Mouse (Mus musculus) ES-E14 (cell line): ENCODE measurements around the gene Ltb. TPM values are rescaled to one million over a fixed set of nuclear protein-coding genes. Genes with fewer than 3 reads are reported as not detected.

Experiments
- DNase-seq: peaks from one replicate; pipeline ENCODE4 v3.0.0-alpha.2; 2013; ENCODE audit warnings: low read depth, low spot score
- H3K27ac ChIP-seq: 2 replicates; pipeline ENCODE4 v1.5.1; 2012; ENCODE audit warnings: low read depth, mild to moderate bottlenecking, low read length, moderate library complexity, mixed read lengths; ENCODE audit not compliant: poor library complexity, insufficient read depth, severe bottlenecking
- H3K36me3 ChIP-seq: 2 replicates; pipeline ENCODE4 v1.6.1; 2012; ENCODE audit warnings: mild to moderate bottlenecking, low read length, moderate library complexity, mixed read lengths; ENCODE audit not compliant: control insufficient read depth, poor library complexity, insufficient read depth, severe bottlenecking
- H3K4me1 ChIP-seq, 2 experiments: fragments of 150-350 bp in 1 of 2; sonication (generic) in 1 of 2; 2 replicates each; pipeline ENCODE4 v1.6.1; 2012; ENCODE audit warnings: low read length in 2 of 2, mild to moderate bottlenecking in 1 of 2, mixed read lengths in 1 of 2; ENCODE audit not compliant: control insufficient read depth in 2 of 2, insufficient read depth in 2 of 2, poor library complexity in 1 of 2
- H3K4me3 ChIP-seq, 2 experiments: fragments of 150-350 bp in 1 of 2; sonication (generic) in 1 of 2; 2 replicates each; pipeline ENCODE4 v1.5.1; 2012; ENCODE audit warnings: low read length in 2 of 2, low read depth in 1 of 2, mild to moderate bottlenecking in 1 of 2, mixed read lengths in 1 of 2; ENCODE audit not compliant: insufficient read depth in 1 of 2, poor library complexity in 1 of 2, severe bottlenecking in 1 of 2
- H3K9ac ChIP-seq: 2 replicates; pipeline ENCODE4 v1.6.1; 2012; ENCODE audit warnings: low read depth, mild to moderate bottlenecking, low read length, mixed read lengths; ENCODE audit not compliant: poor library complexity, insufficient read depth, severe bottlenecking
- H3K9me3 ChIP-seq: fragments of 150-350 bp; sonication (generic); 2 replicates; pipeline ENCODE4 v1.6.1; 2012; ENCODE audit warnings: low read depth, mild to moderate bottlenecking, low read length; ENCODE audit not compliant: control insufficient read depth, insufficient read depth
- CHD2 ChIP-seq: IDR thresholded peaks from 2 replicates; pipeline ENCODE4 v1.6.1; 2014; ENCODE audit warnings: mild to moderate bottlenecking, low read depth, low read length, inconsistent platforms
- HCFC1 ChIP-seq: IDR thresholded peaks from 2 replicates; pipeline ENCODE4 v1.6.1; 2012; ENCODE audit warnings: low read length, inconsistent platforms, borderline replicate concordance; ENCODE audit not compliant: insufficient read depth
- MAFK ChIP-seq: IDR thresholded peaks from 2 replicates; pipeline ENCODE4 v1.6.1; 2014; ENCODE audit warnings: mild to moderate bottlenecking, low read depth, low read length, inconsistent platforms; ENCODE audit not compliant: insufficient read depth
- ZC3H11A ChIP-seq: IDR thresholded peaks from 2 replicates; pipeline ENCODE4 v1.6.1; 2012; ENCODE audit warnings: low read depth, mild to moderate bottlenecking, inconsistent platforms, low read length, borderline replicate concordance
- ZNF384 ChIP-seq: IDR thresholded peaks from 2 replicates; pipeline ENCODE4 v1.6.1; 2012; ENCODE audit warnings: low read depth, low read length, inconsistent platforms
- in situ Hi-C, 2 experiments: fragments of 600-800 bp; cut with MboI; formaldehyde crosslinking; loops; one replicate each; pipeline ENCODE4 v1.15.1; 2025; ENCODE audit warnings: low sequenced_read_pairs in 2 of 2, inconsistent platforms in 1 of 2; ENCODE audit not compliant: unreplicated experiment in 2 of 2
- total RNA-seq: library from RNA; depleted of rRNA; stranded (reverse); fragments of 300-350 nt; gene quantifications from 2 replicates; pipeline ENCODE4 v1.2.3, GENCODE M21; 2012; rRNA removed

The Ltb gene
- total RNA-seq, 1 experiment, result 10.1 TPM

- H3K9ac ChIP-seq, result 0 out of 2 replicates have a peak overlapping the region, but pooled peaks have one; percentile 17
- no peak for DNase-seq
- H3K4me3 ChIP-seq, result peak overlapping the region in 1 of 2 experiments; percentile 3; a peak in 1 of 4 replicates
- H3K27ac ChIP-seq, result no peak overlapping the region
- peaks cover 72% of the 10 kb centered on the region for H3K36me3 ChIP-seq
- peaks cover 10 to 20% of the 10 kb centered on the region in 2 experiments; a peak in 2 of 4 replicates for H3K4me1 ChIP-seq
- no peak for TF ChIP-seq CHD2
- no peak for TF ChIP-seq HCFC1
- no peak for TF ChIP-seq ZNF384
- no peak for TF ChIP-seq ZC3H11A
- no peak for TF ChIP-seq MAFK
- in situ Hi-C loops, result no loop called here
- no peaks in the 10 kb centered on the region for H3K9me3 ChIP-seq
Observed at GRCm38 (mm10) chr17:35244999-35245398, 50.8 kb downstream of the Ltb start.

Other genes with a start within 250 kb of the Ltb start
- 11.0 and 14.6 TPM in 2 replicates for gene Hspa1b, start 235.2 kb upstream of the Ltb start, total RNA-seq
- gene Gm20481, start 224.5 kb upstream of the Ltb start, total RNA-seq, result 1.9 TPM in 1 of 2 replicates, not detected in the other
- 5.8 and 5.9 TPM in 2 replicates for gene Hspa1a, start 222.3 kb upstream of the Ltb start, total RNA-seq
- gene Hspa1l, start 221.7 kb upstream of the Ltb start, total RNA-seq, result 0.45 and 0.48 TPM in 2 replicates
- gene Lsm2, start 212.6 kb upstream of the Ltb start, total RNA-seq, result 52.1 and 64.4 TPM in 2 replicates
- 303 and 453 TPM in 2 replicates for gene Vars, start 193.5 kb upstream of the Ltb start, total RNA-seq
- 0.21 and 0.31 TPM in 2 replicates for gene Vwa7, start 177.9 kb upstream of the Ltb start, total RNA-seq
- gene Sapcd1, start 166.4 kb upstream of the Ltb start, total RNA-seq, result 3.1 and 4.7 TPM in 2 replicates
- 2.7 and 3.2 TPM in 2 replicates for gene Msh5, start 147.7 kb upstream of the Ltb start, total RNA-seq
- 113 and 133 TPM in 2 replicates for gene Clic1, start 144.5 kb upstream of the Ltb start, total RNA-seq
- 45.0 and 57.5 TPM in 2 replicates for gene Ddah2, start 135.4 kb upstream of the Ltb start, total RNA-seq
- not detected in 2 replicates for gene Ly6g6c, start 129.1 kb upstream of the Ltb start, total RNA-seq
- gene Mpig6b, start 128.3 kb upstream of the Ltb start, total RNA-seq, result 0.26 TPM in 1 of 2 replicates, not detected in the other
- 13.4 and 36.1 TPM in 2 replicates for gene Ly6g6e, start 117.5 kb upstream of the Ltb start, total RNA-seq
- 1.6 and 4.9 TPM in 2 replicates for gene Ly6g6d, start 116.4 kb upstream of the Ltb start, total RNA-seq
- not detected in 2 replicates for gene Ly6g6f, start 108.8 kb upstream of the Ltb start, total RNA-seq
- gene Abhd16a, start 105.2 kb upstream of the Ltb start, total RNA-seq, result 30.7 and 40.4 TPM in 2 replicates
- gene Ly6g5c, start 86.2 kb upstream of the Ltb start, total RNA-seq, result 0.49 TPM in 1 of 2 replicates, not detected in the other
- gene Ly6g5b, start 79.0 kb upstream of the Ltb start, total RNA-seq, result 1.4 and 1.5 TPM in 2 replicates
- 21.9 and 31.1 TPM in 2 replicates for gene Gpank1, start 73.0 kb upstream of the Ltb start, total RNA-seq
- gene Csnk2b, start 72.4 kb upstream of the Ltb start, total RNA-seq, result 78.0 and 98.6 TPM in 2 replicates
- 11.2 and 11.7 TPM in 2 replicates for gene D17H6S53E, start 68.1 kb upstream of the Ltb start, total RNA-seq
- gene Apom, start 62.4 kb upstream of the Ltb start, total RNA-seq, result 7.5 and 10.0 TPM in 2 replicates
- 208 and 245 TPM in 2 replicates for gene Bag6, start 59.3 kb upstream of the Ltb start, total RNA-seq
- 147 and 161 TPM in 2 replicates for gene Prrc2a, start 29.5 kb upstream of the Ltb start, total RNA-seq
- gene Aif1, start 18.4 kb upstream of the Ltb start, total RNA-seq, result not detected in 2 replicates
- gene Lst1, start 6.0 kb upstream of the Ltb start, total RNA-seq, result 2.6 and 2.7 TPM in 2 replicates
- gene Tnf, start 7.6 kb downstream of the Ltb start, total RNA-seq, result 0.22 TPM in 1 of 2 replicates, not detected in the other
- 0.13 TPM in 1 of 2 replicates, not detected in the other for gene Lta, start 10.9 kb downstream of the Ltb start, total RNA-seq
- not detected in 2 replicates for gene Gm16181, start 26.4 kb downstream of the Ltb start, total RNA-seq
- gene Atp6v1g2, start 39.2 kb downstream of the Ltb start, total RNA-seq, result 0.21 and 0.71 TPM in 2 replicates
- 6.1 and 6.6 TPM in 2 replicates for gene Nfkbil1, start 41.4 kb downstream of the Ltb start, total RNA-seq
- 316 and 414 TPM in 2 replicates for gene Ddx39b, start 47.3 kb downstream of the Ltb start, total RNA-seq
- 30.1 and 44.9 TPM in 2 replicates for gene H2-D1, start 68.3 kb downstream of the Ltb start, total RNA-seq
- 0.11 TPM in 1 of 2 replicates, not detected in the other for gene H2-Q1, start 126.0 kb downstream of the Ltb start, total RNA-seq
- 0.67 and 1.4 TPM in 2 replicates for gene H2-Q2, start 147.8 kb downstream of the Ltb start, total RNA-seq
- gene H2-Q4, start 185.2 kb downstream of the Ltb start, total RNA-seq, result 9.1 and 19.9 TPM in 2 replicates
- 0.94 and 2.3 TPM in 2 replicates for gene H2-Q6, start 230.4 kb downstream of the Ltb start, total RNA-seq
- gene H2-Q7, start 244.7 kb downstream of the Ltb start, total RNA-seq, result 2.1 and 4.8 TPM in 2 replicates